ENCODE assay signal across 22 mouse cellular contexts in genomic region chr2:173594313-173595063, GRCm38 (mm10). TPM values are rescaled to one million over a fixed set of nuclear protein-coding genes. Genes with fewer than 3 reads are reported as not detected.
A peak's percentile ranks its signal among the peaks of the same experiment; 100 is the strongest.
DNase-seq lines count a peak whose midpoint lies in the region; ATAC-seq and TF ChIP-seq lines count a peak whose summit lies in the region.
"Had no signal": no experiment of that assay in that cellular context is flagged by ENCODE, and none has a peak within 500 bp of the region (broad histone marks: within the 10 kb centered on the region; RNA-seq: fewer than 3 reads in every experiment).

No protein-coding gene starts in this region.

- WGBS in liver, embryonic 15.5 days (ENCODE audit: insufficient replicate concordance) = 60% methylated on average over 11 of the region's 11 CpGs
- WGBS in liver, embryonic 12.5 days (ENCODE audit: insufficient replicate concordance) = 64% methylated on average over 11 of the region's 11 CpGs
- 78% methylated on average over 11 of the region's 11 CpGs for WGBS in thymus, adult 2 months
- 53% methylated on average over 11 of the region's 11 CpGs for WGBS in midbrain, embryonic 14.5 days

- intact Hi-C loops in left cerebral cortex, postnatal 25 days (cut with DNase I) = no loop called here

- DNase-seq in adrenal gland, adult 8-10 months = peak; percentile 25
- no peak for DNase-seq in adrenal gland, postnatal 25 days
- peak; percentile 16 for DNase-seq in thymus, adult 2 months
- DNase-seq in thymus, postnatal 10 days (ENCODE audit: low spot score in 2 of 2) = no peak
- DNase-seq in midbrain, embryonic 14.5 days = peak; percentile 24
- DNase-seq in left cerebral cortex, postnatal 25 days (ENCODE audit: low spot score in 2 of 2) = no peak
- DNase-seq: cerebellum, adult 18-20 months; kidney, adult 11 months; kidney, postnatal 10 days; right cerebral cortex, postnatal 4 days had no signal

- H3K4me1 ChIP-seq in liver, embryonic 15.5 days (replicated peaks) = peaks cover 6% of the 10 kb centered on the region; the same call in 1 of the 2 replicates
- H3K4me1 ChIP-seq in liver, embryonic 12.5 days = no peaks in the 10 kb centered on the region
- peaks cover 18% of the 10 kb centered on the region for H3K4me1 ChIP-seq in thymus, adult 2 months (replicated peaks; ENCODE audit: control insufficient read depth, insufficient read depth, low read length)
- H3K4me1 ChIP-seq in midbrain, embryonic 14.5 days (ENCODE audit: control insufficient read depth, insufficient read depth, low read length) = peaks cover 8% of the 10 kb centered on the region; the same call in 1 of the 2 replicates
- H3K4me1 ChIP-seq: embryonic facial prominence, embryonic 13.5 days; heart, embryonic 13.5 days had no signal

- H3K27me3 ChIP-seq in liver, embryonic 15.5 days = no peaks in the 10 kb centered on the region
- H3K27me3 ChIP-seq in liver, embryonic 12.5 days (replicated peaks) = peaks cover 3% of the 10 kb centered on the region
- no peaks in the 10 kb centered on the region for H3K27me3 ChIP-seq in thymus, adult 2 months (ENCODE audit: control insufficient read depth, insufficient read depth, low read length)
- H3K27me3 ChIP-seq in midbrain, embryonic 14.5 days (ENCODE audit: control insufficient read depth, insufficient read depth, low read length) = no peaks in the 10 kb centered on the region
- H3K27me3 ChIP-seq: CH12.LX; embryonic facial prominence, embryonic 13.5 days; forebrain, embryonic 13.5 days; heart, embryonic 13.5 days had no signal

- no peaks in the 10 kb centered on the region for H3K9me3 ChIP-seq in liver, embryonic 15.5 days (replicated peaks)
- H3K9me3 ChIP-seq in liver, embryonic 12.5 days (replicated peaks) = no peaks in the 10 kb centered on the region
- no peaks in the 10 kb centered on the region for H3K9me3 ChIP-seq in midbrain, embryonic 14.5 days (ENCODE audit: control insufficient read depth, low read length)
- H3K9me3 ChIP-seq: embryonic facial prominence, embryonic 13.5 days; forebrain, embryonic 13.5 days; heart, embryonic 13.5 days had no signal

- H3K4me2 ChIP-seq in liver, embryonic 15.5 days = 0 out of 2 replicates have a peak overlapping the region, but pooled peaks have one; percentile 6
- no peak overlapping the region for H3K4me2 ChIP-seq in liver, embryonic 12.5 days
- no peak overlapping the region for H3K4me2 ChIP-seq in midbrain, embryonic 14.5 days (ENCODE audit: low read length)
- H3K4me2 ChIP-seq: embryonic facial prominence, embryonic 13.5 days; forebrain, embryonic 13.5 days; heart, embryonic 13.5 days had no signal

- TF ChIP-seq POLR2A in thymus, adult 2 months (IDR thresholded peaks at IDR 0.05; ENCODE audit: control insufficient read depth, extremely low read depth, insufficient read depth, low read length, poor library complexity) = no peak

- 0 out of 2 replicates have a peak, but pooled peaks cover 4% of the 10 kb centered on the region for H3K36me3 ChIP-seq in liver, embryonic 15.5 days (replicated peaks)
- peaks cover 7% of the 10 kb centered on the region; the same call in 1 of the 2 replicates for H3K36me3 ChIP-seq in liver, embryonic 12.5 days
- no peaks in the 10 kb centered on the region for H3K36me3 ChIP-seq in thymus, adult 2 months (ENCODE audit: control insufficient read depth, insufficient read depth, low read length)
- no peaks in the 10 kb centered on the region for H3K36me3 ChIP-seq in midbrain, embryonic 14.5 days (ENCODE audit: control insufficient read depth, insufficient read depth, low read length)

- H3K27ac ChIP-seq in liver, embryonic 15.5 days (replicated peaks) = no peak overlapping the region
- H3K27ac ChIP-seq in liver, embryonic 12.5 days = no peak overlapping the region
- H3K27ac ChIP-seq in thymus, adult 2 months (ENCODE audit: control insufficient read depth, insufficient read depth, low read length) = peak overlapping the region; percentile 85
- no peak overlapping the region; the same call in 1 of the 2 replicates for H3K27ac ChIP-seq in midbrain, embryonic 14.5 days (replicated peaks; ENCODE audit: low read depth, low read length)
- H3K27ac ChIP-seq: embryonic facial prominence, embryonic 13.5 days; forebrain, embryonic 13.5 days; heart, embryonic 13.5 days had no signal

- ATAC-seq in liver, embryonic 15.5 days (ENCODE audit: insufficient read depth) = no peak
- ATAC-seq in liver, embryonic 12.5 days = no peak
- no peak for ATAC-seq in midbrain, embryonic 14.5 days (ENCODE audit: low FRiP score, low TSS enrichment)
- ATAC-seq: forebrain, embryonic 13.5 days had no signal

- no peak overlapping the region for H3K9ac ChIP-seq in liver, embryonic 15.5 days
- H3K9ac ChIP-seq in liver, embryonic 12.5 days = no peak overlapping the region
- H3K9ac ChIP-seq in midbrain, embryonic 14.5 days (replicated peaks; ENCODE audit: low read length) = no peak overlapping the region; the same call in 1 of the 2 replicates
- H3K9ac ChIP-seq: embryonic facial prominence, embryonic 13.5 days; forebrain, embryonic 13.5 days; heart, embryonic 13.5 days had no signal

- TF ChIP-seq CTCF in thymus, adult 2 months (IDR thresholded peaks at IDR 0.05; ENCODE audit: borderline replicate concordance, control insufficient read depth, extremely low read depth, insufficient read depth, low read length, poor library complexity) = no peak

- no peak overlapping the region for H3K4me3 ChIP-seq in liver, embryonic 15.5 days (replicated peaks)
- H3K4me3 ChIP-seq in liver, embryonic 12.5 days = no peak overlapping the region
- H3K4me3 ChIP-seq in thymus, adult 2 months (ENCODE audit: control insufficient read depth, insufficient read depth, low read length) = no peak overlapping the region
- H3K4me3 ChIP-seq in midbrain, embryonic 14.5 days (replicated peaks; ENCODE audit: low read depth, low read length) = no peak overlapping the region
- H3K4me3 ChIP-seq: embryonic facial prominence, embryonic 13.5 days; forebrain, embryonic 13.5 days; heart, embryonic 13.5 days had no signal

RNA-seq across cellular contexts. Expression of gene Ankrd60, which starts 16.3 kb away (rescaled TPM):
- total RNA-seq in adrenal gland, adult 8-10 months (2022) = not detected
- not detected in 2 replicates for total RNA-seq in adrenal gland, postnatal 25 days (2021)
- polyA plus RNA-seq in liver, embryonic 15.5 days (2015; fragmentation: Nextera tagmentation; extraction: Ambion mirVana) = not detected in 2 replicates
- polyA plus RNA-seq in liver, embryonic 12.5 days (2016; fragmentation: Nextera tagmentation; extraction: Ambion mirVana) = not detected in 2 replicates
- polyA plus RNA-seq in thymus, adult 2 months (2012; rRNA removed) = 0.31 TPM in 1 of 2 replicates, not detected in the other
- polyA plus RNA-seq in midbrain, embryonic 14.5 days (2014; fragmentation: Nextera tagmentation; extraction: Ambion mirVana) = not detected in 2 replicates
- not detected for total RNA-seq in left cerebral cortex, postnatal 25 days (2021)
- total RNA-seq: CH12.LX; gastrocnemius, postnatal 4 days; hematopoietic stem cell, adult 5-6 weeks; liver, adult 2 months; megakaryocyte-erythroid progenitor cell, adult 5-6 weeks had no signal
- polyA plus RNA-seq: embryonic facial prominence, embryonic 13.5 days; forebrain, embryonic 13.5 days; heart, embryonic 13.5 days; liver, adult 2 months; lung, embryonic 16.5 days; neural tube, embryonic 11.5 days had no signal

Comparison
In these comparisons a context has a peak if more than half of its experiments do, and no peak if none do; other contexts are left out.
1. DNase-seq: peak in adrenal gland, adult 8-10 months (single experiment), thymus, adult 2 months (single experiment) and midbrain, embryonic 14.5 days (single experiment); none in adrenal gland, postnatal 25 days (single experiment), thymus, postnatal 10 days (0 of 2) and left cerebral cortex, postnatal 25 days (0 of 2).